Mouse (Mus musculus): ENCODE measurements around the gene Yeats2.

- no peak for TF ChIP-seq EP300 (IDR thresholded peaks at IDR 0.05; ENCODE audit: low read depth)
- no peak for TF ChIP-seq CTCF (IDR thresholded peaks at IDR 0.05; ENCODE audit: low read depth)
Measured at GRCm38 (mm10) chr16:20191161-20191882, 50.5 kb downstream of the Yeats2 start.

Data from heart, postnatal 0 days (tissue).